Mouse (Mus musculus) spleen, adult 2 months (tissue): Measurements from ENCODE around the gene Sesn3. TPM values are rescaled to one million over a fixed set of nuclear protein-coding genes. Genes with fewer than 3 reads are reported as not detected.

ENCODE experiments used
- DNase-seq, 2 experiments: peaks; one replicate each; pipeline versions ENCODE4 v3.0.0 to v3.0.0-alpha.2; 2012 to 2021; ENCODE audit warnings: low spot score in 2 of 2, low read depth in 1 of 2
- H3K27ac ChIP-seq: fragments of 200-500 bp; 2 replicates; pipeline ENCODE4 v1.5.1; 2012; ENCODE audit warnings: low read length, inconsistent platforms; ENCODE audit not compliant: insufficient read depth
- H3K27me3 ChIP-seq: fragments of 200-500 bp; 2 replicates; pipeline ENCODE4 v1.6.1; 2012; ENCODE audit warnings: mild to moderate bottlenecking, moderate library complexity, low read length, inconsistent platforms; ENCODE audit not compliant: control insufficient read depth, insufficient read depth
- H3K36me3 ChIP-seq: fragments of 200-500 bp; 2 replicates; pipeline ENCODE4 v1.6.1; 2012; ENCODE audit warnings: mild to moderate bottlenecking, low read length, inconsistent platforms; ENCODE audit not compliant: control insufficient read depth, insufficient read depth
- H3K4me1 ChIP-seq: fragments of 200-500 bp; 2 replicates; pipeline ENCODE4 v1.6.1; 2011; ENCODE audit warnings: inconsistent platforms; ENCODE audit not compliant: control insufficient read depth, insufficient read depth, insufficient read length
- H3K4me3 ChIP-seq: fragments of 200-500 bp; 2 replicates; pipeline ENCODE4 v1.5.1; 2011; ENCODE audit warnings: mild to moderate bottlenecking, inconsistent platforms; ENCODE audit not compliant: insufficient read depth, insufficient read length; ENCODE audit errors: extremely low read depth
- CTCF ChIP-seq: fragments of 200-500 bp; IDR thresholded peaks from 2 replicates; pipeline ENCODE4 v1.5.1; 2011; ENCODE audit warnings: mild to moderate bottlenecking, inconsistent platforms; ENCODE audit not compliant: insufficient read depth, insufficient read length, insufficient replicate concordance; ENCODE audit errors: extremely low read depth
- POLR2A ChIP-seq: fragments of 200-500 bp; IDR thresholded peaks from 2 replicates; pipeline ENCODE4 v1.6.1; 2011; ENCODE audit warnings: low read depth, low read length, inconsistent platforms
- WGBS: fragments of 180-500 bp; shearing (Covaris S2); methylation state at CpG from one replicate; pipeline ENCODE4 v1.1.7; 2018; 5-methylcytosine and 5-hydroxymethylcytosine counted together
- polyA plus RNA-seq: library from polyadenylated mRNA; depleted of rRNA; stranded (reverse); fragments of >200 nt; gene quantifications from 2 replicates; pipeline ENCODE4 v1.2.3, GENCODE M21; 2012

Gene Sesn3
- polyA plus RNA-seq, 1 experiment = 12.2 TPM

DNA sequence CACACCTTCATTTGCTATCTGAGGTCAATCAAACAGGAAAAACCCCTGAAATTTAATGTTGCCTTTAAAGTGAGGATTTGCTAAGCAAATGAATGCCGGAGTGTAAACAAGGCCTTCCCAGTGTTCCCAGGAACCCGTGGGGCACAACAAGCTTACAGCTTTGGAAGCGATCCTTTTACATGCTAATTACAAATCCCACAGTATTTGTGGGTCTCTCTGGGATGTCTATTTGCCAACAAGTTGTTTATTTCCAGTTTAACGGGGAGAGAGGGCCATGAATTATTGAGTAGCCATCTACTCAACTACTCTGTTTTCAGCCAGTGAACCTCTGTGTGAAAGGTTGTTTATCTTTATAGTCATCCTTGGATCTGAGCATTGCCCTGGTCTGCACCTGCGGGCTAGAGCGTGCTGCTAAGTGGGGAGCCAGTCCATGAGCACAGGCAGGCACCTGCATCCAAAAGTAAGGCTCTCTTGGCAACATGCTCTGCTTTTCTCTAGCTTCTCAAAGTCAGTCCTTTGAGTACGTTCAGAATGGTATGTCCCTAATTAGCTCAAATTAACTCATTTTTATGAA, 29.8 kb upstream of the Sesn3 start:
- TF ChIP-seq CTCF (no peak), POLR2A (no peak)
- H3K27me3 ChIP-seq = no peaks in the 10 kb centered on the region
- DNase-seq = no peak
- WGBS = 75% methylated on average over 7 of the region's 7 CpGs
- peak overlapping the region; percentile 65 for H3K27ac ChIP-seq
- no peak overlapping the region for H3K4me3 ChIP-seq
- no peaks in the 10 kb centered on the region for H3K36me3 ChIP-seq
- H3K4me1 ChIP-seq = peaks cover 26% of the 10 kb centered on the region; the same call in 1 of the 2 replicates

DNA sequence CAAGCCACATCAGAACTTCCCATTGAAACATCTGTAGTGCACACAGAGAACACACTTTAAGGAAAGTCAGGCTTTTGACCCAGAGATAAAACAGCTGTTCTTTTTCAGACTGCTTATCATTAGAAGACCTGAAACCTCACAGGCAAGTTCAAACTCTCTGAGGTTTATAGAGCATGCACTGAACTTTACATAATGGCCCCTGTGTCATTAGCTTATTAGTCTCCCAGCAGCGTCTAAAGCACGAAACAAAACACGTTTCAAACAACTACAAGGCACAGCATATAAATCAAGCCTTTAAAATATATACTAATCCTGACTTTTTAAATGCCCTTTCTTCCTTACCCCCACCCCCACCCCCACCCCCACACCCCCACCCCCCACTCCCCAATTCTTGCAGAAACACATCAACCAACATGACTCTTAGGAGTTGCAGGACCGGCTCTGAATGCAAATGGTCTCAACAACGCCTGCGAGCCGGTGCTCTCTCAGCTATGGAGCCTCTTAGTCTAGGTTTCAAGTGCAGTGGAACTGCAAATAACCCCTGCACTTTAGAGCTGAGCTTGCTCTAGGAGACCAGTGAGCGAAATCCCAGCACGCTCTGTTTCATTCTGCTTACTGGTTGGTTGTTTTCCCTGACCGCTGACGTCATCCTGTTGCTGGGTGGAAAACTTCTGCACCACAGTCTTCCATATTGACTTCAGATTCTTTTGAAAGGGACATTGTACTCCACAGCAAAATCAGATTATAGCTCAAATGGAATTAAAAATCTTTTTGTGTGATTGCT, 28.7 kb upstream of the Sesn3 start:
- Histone ChIP-seq H3K27ac (0 out of 2 replicates have a peak overlapping the region, but pooled peaks have one; percentile 36), H3K36me3 (no peaks in the 10 kb centered on the region), H3K27me3 (no peaks in the 10 kb centered on the region), H3K4me3 (no peak overlapping the region), H3K4me1 (peaks cover 26% of the 10 kb centered on the region; the same call in 1 of the 2 replicates)
- DNase-seq = no peak
- 69% methylated on average over 11 of the region's 11 CpGs for WGBS
- TF ChIP-seq CTCF (no peak), POLR2A (no peak)

DNA sequence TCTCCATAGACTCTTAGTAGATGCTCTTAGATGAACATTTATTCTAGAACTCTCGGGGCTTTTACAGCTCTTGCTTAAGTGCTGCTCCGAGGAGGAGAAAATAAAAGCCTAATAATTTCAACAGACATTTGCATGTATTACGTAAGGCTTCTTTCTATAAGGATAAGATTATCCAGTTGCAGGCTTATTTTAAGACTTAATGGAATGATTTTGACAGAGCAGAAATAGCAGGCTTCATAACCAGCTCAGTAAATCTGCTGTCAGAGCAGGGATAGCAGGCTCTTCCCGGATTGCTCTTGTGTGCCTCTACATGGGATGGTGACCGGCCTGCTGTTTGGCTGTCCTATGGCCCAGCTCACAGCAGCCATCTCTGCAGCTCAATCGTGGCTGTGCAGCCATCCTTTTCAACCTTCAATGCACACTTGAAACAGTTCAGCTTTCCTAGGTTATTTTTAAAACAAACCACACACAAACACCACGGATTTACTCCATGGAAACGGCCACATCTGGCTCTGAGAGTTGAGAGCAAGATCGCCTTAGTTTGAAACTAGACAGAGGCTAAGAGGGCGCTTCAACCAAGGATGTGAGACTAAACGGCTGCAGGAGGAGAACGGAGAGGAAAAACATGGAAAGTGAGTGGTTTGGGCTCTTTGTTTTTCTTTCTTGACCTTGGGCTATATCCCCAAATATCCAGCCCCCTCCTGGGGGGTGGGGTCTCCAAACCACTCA, 27.2 kb upstream of the Sesn3 start:
- 62% methylated on average over 12 of the region's 12 CpGs for WGBS
- no peak for DNase-seq
- TF ChIP-seq CTCF (no peak), POLR2A (no peak)
- Histone ChIP-seq H3K4me1 (peaks cover 26% of the 10 kb centered on the region; the same call in 1 of the 2 replicates), H3K36me3 (no peaks in the 10 kb centered on the region), H3K4me3 (no peak overlapping the region), H3K27me3 (no peaks in the 10 kb centered on the region), H3K27ac (no peak overlapping the region)

DNA sequence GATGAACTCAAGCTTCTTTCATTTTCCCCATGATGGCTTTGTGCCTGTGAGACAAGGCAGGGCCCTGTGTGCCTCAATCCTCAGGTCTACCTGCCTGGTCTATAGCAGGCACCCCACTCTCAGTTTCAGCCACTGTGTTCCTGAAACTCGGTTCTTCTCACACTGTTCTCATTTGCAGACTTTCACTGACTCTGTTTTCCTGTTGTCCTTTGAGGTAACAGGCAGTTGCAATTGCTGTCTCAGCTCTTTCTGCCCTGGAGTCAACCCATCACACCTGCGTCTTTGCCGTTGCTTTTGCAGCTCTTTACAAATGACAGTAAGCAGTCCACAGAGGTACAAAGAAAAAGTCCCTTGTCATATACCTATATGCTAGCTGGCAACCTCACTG, 26.7 kb upstream of the Sesn3 start:
- DNase-seq = no peak
- Histone ChIP-seq H3K36me3 (no peaks in the 10 kb centered on the region), H3K4me1 (peaks cover 26% of the 10 kb centered on the region; the same call in 1 of the 2 replicates), H3K27ac (no peak overlapping the region), H3K27me3 (no peaks in the 10 kb centered on the region), H3K4me3 (no peak overlapping the region)
- TF ChIP-seq CTCF = no peak
- TF ChIP-seq POLR2A = no peak
- 56% methylated on average over 3 of the region's 3 CpGs for WGBS

DNA sequence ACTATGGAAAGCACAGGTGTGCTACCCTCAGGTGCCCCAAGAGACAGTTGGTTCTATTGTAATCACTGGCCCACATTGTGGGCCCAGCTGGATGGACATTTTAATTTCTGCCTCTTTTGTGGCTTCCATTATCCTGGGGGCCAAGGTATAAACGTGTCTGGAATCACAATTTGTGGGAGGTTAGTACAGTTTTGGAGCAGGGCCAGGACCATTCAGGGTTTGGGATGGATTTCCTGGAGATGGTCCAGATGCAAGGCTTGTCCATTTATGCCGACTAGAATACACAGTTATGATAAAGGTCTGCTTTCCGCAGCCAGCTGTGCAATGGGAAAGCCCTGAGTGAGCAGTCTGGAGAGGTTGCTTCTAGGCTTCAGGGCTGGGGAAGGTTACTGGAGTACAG, 13.7 kb upstream of the Sesn3 start:
- Histone ChIP-seq H3K36me3 (no peaks in the 10 kb centered on the region), H3K4me3 (no peak overlapping the region), H3K27ac (no peak overlapping the region), H3K27me3 (no peaks in the 10 kb centered on the region), H3K4me1 (peaks cover 2% of the 10 kb centered on the region; the same call in 1 of the 2 replicates)
- DNase-seq = no peak
- 83% methylated on average over 3 of the region's 3 CpGs for WGBS
- TF ChIP-seq CTCF (no peak), POLR2A (no peak)

DNA sequence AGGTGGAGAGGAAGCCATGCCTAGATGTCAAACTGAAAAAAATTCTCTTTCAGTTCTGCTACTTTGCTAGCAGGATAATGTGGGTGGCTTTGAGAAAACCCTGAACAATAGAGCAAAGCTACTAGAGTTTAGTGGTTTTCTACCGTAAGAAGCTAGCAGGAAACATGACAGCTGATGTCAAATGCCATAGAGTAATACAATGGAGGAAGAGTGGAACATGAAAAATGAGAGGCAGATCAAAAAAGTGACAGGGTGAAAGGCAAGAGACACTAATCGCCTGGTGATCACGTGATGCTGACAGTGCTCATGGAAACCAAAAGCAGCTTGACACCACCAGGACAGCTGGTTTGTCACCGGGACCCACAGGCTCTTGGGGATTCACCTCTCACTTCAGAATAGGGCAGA, 12.3 kb upstream of the Sesn3 start:
- H3K27me3 ChIP-seq = no peaks in the 10 kb centered on the region
- H3K36me3 ChIP-seq = no peaks in the 10 kb centered on the region
- H3K27ac ChIP-seq = peak overlapping the region; percentile 66
- H3K4me3 ChIP-seq = no peak overlapping the region
- TF ChIP-seq CTCF (no peak), POLR2A (no peak)
- no peak for DNase-seq
- WGBS = 13% methylated on average over 4 of the region's 4 CpGs
- H3K4me1 ChIP-seq = peaks cover 2% of the 10 kb centered on the region; the same call in 1 of the 2 replicates
